Mouse (Mus musculus) A20 (cell line): ENCODE data around the gene Tmem120b.

Experiments
- DNase-seq: peaks from one replicate; pipeline ENCODE4 v3.0.0-alpha.2; 2011; ENCODE audit warnings: low read depth, low spot score

The Tmem120b gene

DNA sequence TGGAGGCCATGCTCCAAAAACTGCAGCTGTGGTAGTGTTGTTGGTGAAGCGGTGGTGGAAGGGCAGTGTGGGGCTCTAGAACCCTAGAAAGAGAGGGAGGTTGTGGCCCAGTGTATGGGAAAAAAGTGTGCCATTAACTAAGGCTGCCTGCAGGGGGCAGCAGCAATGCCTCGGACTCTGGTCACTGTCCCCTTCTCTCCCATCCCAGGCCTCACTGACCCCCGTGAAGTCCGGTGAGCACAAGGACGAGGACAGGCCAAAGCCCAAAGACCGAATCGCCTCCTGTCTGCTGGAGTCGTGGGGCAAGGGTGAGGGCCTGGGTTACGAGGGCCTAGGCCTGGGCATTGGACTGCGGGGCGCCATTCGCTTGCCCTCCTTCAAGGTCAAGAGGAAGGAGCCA, 88.5 kb downstream of the Tmem120b start:
- DNase-seq = no peak

DNA sequence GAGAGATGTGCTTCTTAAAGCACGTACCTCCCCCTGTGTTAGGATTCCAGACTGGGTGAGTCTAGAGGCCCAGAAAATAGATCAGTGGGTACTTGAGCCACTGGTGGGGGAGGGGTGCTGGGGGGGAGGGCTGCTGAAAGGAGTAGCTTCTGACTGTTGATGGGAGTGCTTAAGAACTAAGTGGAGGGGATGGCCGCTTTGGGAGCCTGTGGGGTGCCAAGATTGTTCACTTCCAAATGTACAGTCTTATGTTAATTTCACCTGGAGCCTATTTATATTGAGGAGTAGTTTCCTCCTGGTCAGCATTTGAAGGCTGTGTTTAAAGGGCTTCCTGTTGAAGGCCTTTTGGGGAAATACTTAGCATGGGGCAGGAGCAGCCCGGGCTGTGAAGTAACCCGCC, 89.8 kb downstream of the Tmem120b start:
- no peak for DNase-seq

DNA sequence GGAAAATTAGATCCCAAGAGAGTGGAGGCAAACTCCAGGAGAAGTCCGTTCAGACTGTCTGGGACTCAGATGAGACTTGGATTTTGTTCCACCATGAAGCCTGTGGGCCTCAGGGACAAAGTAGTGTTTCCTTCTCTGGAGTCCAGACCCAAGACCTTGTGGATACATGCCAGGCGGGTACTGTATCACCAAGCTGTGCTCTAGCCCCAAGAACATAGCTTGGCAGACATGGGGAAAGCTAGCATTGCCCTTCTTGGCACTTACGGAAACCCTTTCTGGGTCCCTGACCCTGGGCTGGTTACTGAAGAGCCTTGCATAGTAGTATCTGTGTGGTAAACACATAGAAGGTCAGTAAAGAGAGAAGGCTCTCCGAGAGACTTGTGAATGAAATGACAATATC, 91.2 kb downstream of the Tmem120b start:
- no peak for DNase-seq

DNA sequence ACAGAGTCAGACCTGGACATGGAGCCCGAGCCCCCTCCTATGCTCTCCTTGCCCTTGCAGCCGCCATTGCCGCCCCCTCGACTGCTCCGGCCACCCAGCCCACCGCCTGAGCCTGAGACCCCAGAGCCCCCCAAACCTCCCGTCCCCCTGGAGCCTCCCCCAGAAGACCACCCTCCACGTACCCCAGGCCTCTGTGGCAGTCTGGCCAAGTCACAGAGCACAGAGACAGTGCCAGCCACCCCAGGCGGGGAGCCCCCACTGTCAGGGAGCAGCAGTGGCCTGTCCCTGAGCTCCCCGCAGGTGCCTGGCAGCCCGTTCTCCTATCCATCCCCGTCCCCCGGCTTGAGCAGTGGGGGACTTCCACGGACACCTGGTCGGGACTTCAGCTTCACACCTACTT, 91.7 kb downstream of the Tmem120b start:
- no peak for DNase-seq

DNA sequence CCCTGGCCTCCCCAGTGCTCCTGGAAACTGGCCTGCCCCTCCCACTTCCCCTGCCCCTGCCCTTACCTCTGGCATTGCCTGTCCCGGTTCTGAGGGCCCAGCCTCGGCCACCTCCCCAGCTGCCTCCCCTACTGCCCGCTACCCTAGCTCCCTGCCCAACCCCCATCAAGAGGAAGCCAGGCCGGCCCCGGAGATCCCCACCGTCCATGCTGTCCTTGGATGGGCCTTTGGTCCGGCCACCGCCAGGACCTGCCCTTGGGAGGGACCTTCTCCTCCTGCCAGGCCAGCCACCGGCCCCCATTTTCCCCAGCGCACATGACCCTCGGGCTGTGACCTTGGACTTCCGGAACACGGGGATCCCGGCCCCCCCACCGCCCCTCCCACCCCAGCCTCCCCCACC, 92.1 kb downstream of the Tmem120b start:
- DNase-seq = no peak

DNA sequence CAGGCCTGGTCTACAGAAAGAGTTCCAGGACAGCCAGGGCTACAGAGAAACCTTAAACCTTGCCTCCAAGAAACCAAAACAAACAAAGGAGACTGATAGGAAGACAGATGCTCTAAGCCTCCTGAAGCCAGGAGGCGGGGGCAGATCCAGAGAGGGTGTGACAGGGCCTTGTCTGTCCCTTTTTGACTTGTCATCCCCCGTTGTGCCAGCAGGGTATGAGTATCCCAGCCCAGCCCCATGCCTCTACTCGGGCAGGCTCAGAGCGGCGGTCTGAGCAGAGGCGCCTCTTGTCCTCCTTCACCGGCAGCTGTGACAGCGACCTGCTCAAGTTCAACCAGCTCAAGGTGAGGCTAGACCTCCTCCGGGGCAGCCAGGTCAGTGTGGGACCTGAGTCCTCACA, 94.7 kb downstream of the Tmem120b start:
- no peak for DNase-seq

DNA sequence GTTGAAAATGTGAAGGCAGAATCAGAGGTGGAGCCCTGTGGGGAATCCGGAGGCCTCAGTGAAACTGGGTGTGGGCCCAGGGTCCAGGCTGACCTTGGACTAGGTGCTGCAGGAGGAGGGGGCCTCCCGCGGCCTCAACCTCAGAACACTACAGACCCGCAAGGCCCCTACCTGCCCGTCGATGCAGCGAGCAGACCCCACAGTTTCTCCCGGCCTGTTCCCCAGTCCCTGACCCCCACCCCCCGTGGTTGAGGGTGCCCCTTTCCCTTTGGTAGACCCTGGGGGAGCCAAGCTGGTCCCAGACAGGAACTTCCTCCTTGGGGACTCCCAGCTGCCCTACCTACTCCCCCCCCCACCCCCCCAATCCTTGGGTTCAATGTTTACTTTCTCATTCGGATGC, 98.2 kb downstream of the Tmem120b start:
- DNase-seq = no peak
